Mouse (Mus musculus) heart, postnatal 0 days (tissue): ENCODE data around the gene Lrrc23. TPM values are rescaled to one million over a fixed set of nuclear protein-coding genes. Genes with fewer than 3 reads are reported as not detected.
"Not testable (repeated sequence)": the region's sequence is repeated elsewhere in the genome, so short reads cannot be mapped to it uniquely, and the experiment has no call there.

Experiments used
- ATAC-seq: fragments of 200-750 bp; cut with Nextera tagmentation; 2 replicates; pipeline ENCODE4 v1.8.0; 2017; ENCODE audit warnings: low read depth, moderate number of reproducible peaks, moderate library complexity; ENCODE audit not compliant: insufficient read depth
- DNase-seq: peaks from one replicate; pipeline ENCODE4 v3.0.0-alpha.2; 2016; ENCODE audit warnings: low spot score
- H3K27ac ChIP-seq: fragments of 300-500 bp; sonication (generic); 2 replicates; pipeline ENCODE4 v1.5.1; 2014; ENCODE audit warnings: low read depth, mild to moderate bottlenecking
- H3K27me3 ChIP-seq: fragments of 300-500 bp; sonication (generic); 2 replicates; pipeline ENCODE4 v1.6.1; 2014; ENCODE audit warnings: low read length, mixed read lengths; ENCODE audit not compliant: control insufficient read depth, insufficient read depth
- H3K36me3 ChIP-seq: fragments of 300-500 bp; sonication (generic); replicated peaks from 2 replicates; pipeline ENCODE4 v1.6.1; 2014; ENCODE audit warnings: low read length, mixed read lengths; ENCODE audit not compliant: control insufficient read depth, insufficient read depth
- H3K4me1 ChIP-seq: fragments of 300-500 bp; sonication (generic); 2 replicates; pipeline ENCODE4 v1.6.1; 2014; ENCODE audit warnings: antibody characterized with exemption; ENCODE audit not compliant: control insufficient read depth, insufficient read depth
- H3K4me2 ChIP-seq: fragments of 300-500 bp; sonication (generic); 2 replicates; pipeline ENCODE4 v1.6.1; 2014; ENCODE audit warnings: low read depth, mild to moderate bottlenecking, low read length, moderate library complexity
- H3K4me3 ChIP-seq: fragments of 300-500 bp; sonication (generic); 2 replicates; pipeline ENCODE4 v1.5.1; 2014; ENCODE audit warnings: low read depth, low read length
- H3K9ac ChIP-seq: fragments of 300-500 bp; sonication (generic); replicated peaks from 2 replicates; pipeline ENCODE4 v1.6.1; 2014; ENCODE audit warnings: low read depth, low read length, mixed read lengths
- H3K9me3 ChIP-seq: fragments of 300-500 bp; sonication (generic); replicated peaks from 2 replicates; pipeline ENCODE4 v1.6.1; 2016; ENCODE audit warnings: low read length; ENCODE audit not compliant: control insufficient read depth
- CTCF ChIP-seq: IDR thresholded peaks from 2 replicates; pipeline ENCODE4 v1.5.1; 2016; ENCODE audit warnings: antibody characterized with exemption, control low read depth, low read depth
- EP300 ChIP-seq: IDR thresholded peaks from 2 replicates; pipeline ENCODE4 v1.6.1; 2016; ENCODE audit warnings: antibody characterized with exemption, low read depth
- WGBS: fragments of 180-500 bp; shearing (Covaris S2); extraction: QIAGEN DNeasy Blood & Tissue Kit; methylation state at CpG from one replicate; pipeline ENCODE4 v1.1.7; 2014; 5-methylcytosine and 5-hydroxymethylcytosine counted together
- polyA plus RNA-seq: library from polyadenylated mRNA; unstranded; fragments of >200 nt; fragmentation: Nextera tagmentation; extraction: Ambion mirVana; gene quantifications from 2 replicates; pipeline ENCODE4 v1.2.1, GENCODE M21; 2015
- total RNA-seq: library from RNA; depleted of rRNA; stranded (reverse); fragments of >200 nt; gene quantifications from 2 replicates; pipeline ENCODE4 v1.2.3, GENCODE M21; 2014; ENCODE audit warnings: low replicate concordance

Lrrc23 gene
- total and polyA plus RNA-seq, 2 experiments from 2014 or later, result not detected

- 78% methylated on average over 7 of the region's 7 CpGs for WGBS
- H3K4me3 ChIP-seq, result peak overlapping the region; percentile 44; the same call in 1 of the 2 replicates
- H3K4me1 ChIP-seq, result peaks cover 10% of the 10 kb centered on the region
- H3K27me3 ChIP-seq, result no peaks in the 10 kb centered on the region
- H3K9me3 ChIP-seq, result no peaks in the 10 kb centered on the region
- ATAC-seq (no peak), DNase-seq (no peak)
- H3K9ac ChIP-seq, result no peak overlapping the region; the same call in 1 of the 2 replicates
- H3K4me2 ChIP-seq, result peak overlapping the region; percentile 58
- peaks cover 9% of the 10 kb centered on the region for H3K36me3 ChIP-seq
- H3K27ac ChIP-seq, result peak overlapping the region; percentile 84
- TF ChIP-seq CTCF, result no peak
- TF ChIP-seq EP300, result no peak
Observed at GRCm38 (mm10) chr6:124806446-124807140, 27.1 kb upstream of the Lrrc23 start.

- Histone ChIP-seq H3K9ac (no peak overlapping the region; the same call in 1 of the 2 replicates), H3K4me3 (peak overlapping the region; percentile 44), H3K36me3 (0 out of 2 replicates have a peak, but pooled peaks cover 5% of the 10 kb centered on the region), H3K4me1 (peaks cover 10% of the 10 kb centered on the region), H3K4me2 (peak overlapping the region; percentile 58), H3K9me3 (no peaks in the 10 kb centered on the region), H3K27me3 (no peaks in the 10 kb centered on the region), H3K27ac (peak overlapping the region; percentile 84)
- TF ChIP-seq CTCF (peak; percentile 39), EP300 (peak; percentile 37; the same call in 1 of the 2 replicates)
- WGBS, result 2% methylated on average over 34 of the region's 34 CpGs
- peak; percentile 71 for ATAC-seq
- DNase-seq, result peak; percentile 92
Observed at GRCm38 (mm10) chr6:124805341-124806321, 26.1 kb upstream of the Lrrc23 start.

- Histone ChIP-seq H3K9me3 (no peaks in the 10 kb centered on the region), H3K4me3 (no peak overlapping the region), H3K9ac (no peak overlapping the region), H3K4me1 (peaks cover 10% of the 10 kb centered on the region), H3K4me2 (no peak overlapping the region), H3K27ac (no peak overlapping the region), H3K36me3 (no peaks in the 10 kb centered on the region), H3K27me3 (no peaks in the 10 kb centered on the region)
- TF ChIP-seq EP300 (no peak), CTCF (no peak)
- WGBS, result 87% methylated on average over 3 of the region's 3 CpGs
- DNase-seq, result no peak
- ATAC-seq, result no peak
Observed at GRCm38 (mm10) chr6:124804341-124804740, 24.8 kb upstream of the Lrrc23 start.

- not testable (repeated sequence) for H3K9ac ChIP-seq, DNase-seq, H3K9me3 ChIP-seq, H3K27me3 ChIP-seq, ATAC-seq, H3K27ac ChIP-seq, H3K36me3 ChIP-seq, H3K4me2 ChIP-seq, H3K4me3 ChIP-seq, H3K4me1 ChIP-seq
- 93% methylated on average over 4 of the region's 4 CpGs for WGBS
Observed at GRCm38 (mm10) chr6:124803691-124804090, 24.2 kb upstream of the Lrrc23 start.

GRCm38 (mm10) chr6:124803061-124803460 is 23.5 kb upstream of the Lrrc23 start:
- H3K36me3 ChIP-seq, result no peaks in the 10 kb centered on the region
- H3K4me3 ChIP-seq, result no peak overlapping the region
- no peaks in the 10 kb centered on the region for H3K9me3 ChIP-seq
- H3K27me3 ChIP-seq, result no peaks in the 10 kb centered on the region
- H3K4me2 ChIP-seq, result no peak overlapping the region
- no peak for TF ChIP-seq EP300
- TF ChIP-seq CTCF, result no peak
- H3K27ac ChIP-seq, result no peak overlapping the region
- peaks cover 7% of the 10 kb centered on the region for H3K4me1 ChIP-seq
- 77% methylated on average over 3 of the region's 3 CpGs for WGBS
- no peak for ATAC-seq
- DNase-seq, result no peak
- no peak overlapping the region for H3K9ac ChIP-seq

GRCm38 (mm10) chr6:124802400-124802799 is 22.9 kb upstream of the Lrrc23 start:
- not testable (repeated sequence) for DNase-seq, H3K9me3 ChIP-seq, H3K27ac ChIP-seq, H3K4me1 ChIP-seq, H3K4me3 ChIP-seq, H3K9ac ChIP-seq, ATAC-seq, H3K27me3 ChIP-seq, H3K36me3 ChIP-seq
- WGBS, result 16% methylated on average over 6 of the region's 9 CpGs
- H3K4me2 ChIP-seq, result peak overlapping the region; percentile 44
